Mouse (Mus musculus) monocyte, adult 59 days (primary cell): ENCODE data around the gene Acp6. TPM values are rescaled to one million over a fixed set of nuclear protein-coding genes. Genes with fewer than 3 reads are reported as not detected.

ENCODE experiments used
- total RNA-seq, 2 experiments: library from RNA; stranded (reverse); gene quantifications; one replicate each; pipeline ENCODE4 v1.2.4; 2023

Acp6 gene
- 10 to 100 TPM; 39.5 to 47.5 TPM for total RNA-seq

DNA sequence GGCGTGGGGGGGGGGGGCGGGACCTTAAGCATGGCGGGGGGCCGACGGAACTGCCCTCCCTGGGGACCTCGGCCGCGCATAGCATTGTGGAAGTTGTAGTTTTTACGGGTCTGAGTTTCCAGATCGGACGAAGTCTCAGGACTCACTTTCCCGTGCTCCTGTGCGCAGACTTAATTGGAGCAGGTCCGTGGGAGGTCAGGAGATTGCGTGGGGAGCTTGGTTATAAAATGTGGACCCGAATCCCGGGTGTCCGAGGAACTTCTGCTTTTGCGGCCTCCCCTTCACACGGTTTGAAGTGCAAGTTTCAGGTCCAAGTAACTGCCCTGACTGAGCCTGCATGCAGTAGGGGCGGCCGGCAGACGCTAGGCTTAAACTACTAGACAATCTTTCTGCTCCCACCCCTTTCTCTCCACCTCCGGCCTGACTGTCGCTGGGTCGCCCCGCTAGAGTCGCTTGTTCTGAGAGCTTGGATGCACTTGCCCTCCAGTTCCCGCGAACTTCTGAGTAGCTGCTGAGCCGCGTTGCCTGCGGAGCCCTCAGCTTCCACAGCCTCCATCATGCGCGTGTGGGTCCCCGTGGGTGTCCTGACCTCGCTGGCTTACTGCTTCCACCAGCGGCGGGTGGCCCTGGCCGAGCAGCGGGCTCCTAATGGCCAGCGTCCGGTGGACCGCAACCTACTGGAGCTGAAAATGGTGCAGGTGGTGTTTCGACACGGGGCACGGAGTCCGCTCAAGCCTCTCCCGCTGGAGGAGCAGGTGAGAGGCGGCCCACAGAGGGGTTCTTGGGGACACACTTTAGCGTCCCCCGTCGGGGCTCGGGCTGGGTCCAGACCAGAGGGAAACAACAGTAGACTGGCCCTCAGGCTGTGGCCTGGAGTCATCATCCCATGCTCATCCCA, at the start of gene Acp6:
Gene Acp6, plus strand, starts transcription at position 167 of the 898 bp plus-strand sequence.

Other genes with a start within 250 kb of the Acp6 start
- gene Gja8, start 232.8 kb upstream of the Acp6 start, total RNA-seq, result not detected
- gene Bcl9, start 139.1 kb downstream of the Acp6 start, total RNA-seq, result 10 to 100 TPM; 18.0 to 18.3 TPM